Mouse (Mus musculus) heart, embryonic 12.5 days (tissue): ENCODE results near the gene G3bp2. TPM values are rescaled to one million over a fixed set of nuclear protein-coding genes. Genes with fewer than 3 reads are reported as not detected.

Experiments used
- ATAC-seq: fragments of 200-750 bp; cut with Nextera tagmentation; 2 replicates; pipeline ENCODE4 v1.8.0; 2017; ENCODE audit warnings: moderate TSS enrichment, moderate library complexity; ENCODE audit not compliant: insufficient number of reproducible peaks, low FRiP score
- H3K27ac ChIP-seq: fragments of 300-500 bp; sonication (generic); 2 replicates; pipeline ENCODE4 v1.5.1; 2016; ENCODE audit warnings: mild to moderate bottlenecking, moderate library complexity; ENCODE audit not compliant: poor library complexity, severe bottlenecking
- H3K27me3 ChIP-seq: fragments of 300-500 bp; sonication (generic); replicated peaks from 2 replicates; pipeline ENCODE4 v1.6.1; 2016; ENCODE audit warnings: mild to moderate bottlenecking, moderate library complexity
- H3K36me3 ChIP-seq: fragments of 300-500 bp; sonication (generic); 2 replicates; pipeline ENCODE4 v1.6.1; 2016; ENCODE audit warnings: mild to moderate bottlenecking, moderate library complexity
- H3K4me1 ChIP-seq: fragments of 300-500 bp; sonication (generic); replicated peaks from 2 replicates; pipeline ENCODE4 v1.6.1; 2016; ENCODE audit warnings: mild to moderate bottlenecking
- H3K4me2 ChIP-seq: fragments of 300-500 bp; sonication (generic); 2 replicates; pipeline ENCODE4 v1.6.1; 2016; ENCODE audit warnings: mild to moderate bottlenecking, moderate library complexity
- H3K4me3 ChIP-seq: fragments of 300-500 bp; sonication (generic); 2 replicates; pipeline ENCODE4 v1.5.1; 2016; ENCODE audit warnings: mild to moderate bottlenecking
- H3K9ac ChIP-seq: fragments of 300-500 bp; sonication (generic); 2 replicates; pipeline ENCODE4 v1.6.1; 2016; ENCODE audit warnings: mild to moderate bottlenecking, moderate library complexity
- H3K9me3 ChIP-seq: fragments of 300-500 bp; sonication (generic); replicated peaks from 2 replicates; pipeline ENCODE4 v1.6.1; 2016; ENCODE audit warnings: mild to moderate bottlenecking, moderate library complexity
- WGBS: fragments of 180-500 bp; shearing (Covaris S2); methylation state at CpG from one replicate; pipeline ENCODE4 v1.1.7; 2016; 5-methylcytosine and 5-hydroxymethylcytosine counted together
- polyA plus RNA-seq: library from polyadenylated mRNA; unstranded; fragments of >200 nt; fragmentation: Nextera tagmentation; extraction: Ambion mirVana; gene quantifications from 2 replicates; pipeline ENCODE4 v1.2.1, GENCODE M21; 2016

The G3bp2 gene
- polyA plus RNA-seq, 1 experiment from 2014 or later: 193 TPM

DNA sequence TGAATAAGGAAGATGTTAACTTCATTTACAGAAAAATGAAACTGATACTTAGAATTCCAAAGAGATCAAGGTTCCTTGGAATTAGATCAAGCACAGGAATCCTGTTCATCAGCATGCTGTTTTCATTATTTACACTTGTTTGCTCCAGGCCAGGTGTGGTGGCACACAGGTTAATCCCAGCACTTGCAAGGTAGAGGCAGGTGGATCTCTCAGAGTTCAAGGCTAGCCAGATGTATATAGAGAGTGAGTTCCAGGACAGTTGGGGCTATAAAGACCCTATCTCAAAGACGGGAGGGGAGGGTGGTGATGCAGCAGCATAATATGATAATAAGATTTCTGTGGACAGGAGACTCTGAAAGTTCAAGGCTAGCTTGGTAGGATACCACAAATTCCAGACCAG is 3.1 kb downstream of the G3bp2 start:
- WGBS: 39% methylated on average over 1 of the region's 1 CpGs
- no peak for ATAC-seq
- Histone ChIP-seq H3K27me3 (no peaks in the 10 kb centered on the region), H3K4me1 (peaks cover 32% of the 10 kb centered on the region), H3K9ac (no peak overlapping the region), H3K27ac (no peak overlapping the region), H3K4me2 (no peak overlapping the region), H3K4me3 (no peak overlapping the region), H3K36me3 (peaks cover 8% of the 10 kb centered on the region; the same call in 1 of the 2 replicates), H3K9me3 (no peaks in the 10 kb centered on the region)

DNA sequence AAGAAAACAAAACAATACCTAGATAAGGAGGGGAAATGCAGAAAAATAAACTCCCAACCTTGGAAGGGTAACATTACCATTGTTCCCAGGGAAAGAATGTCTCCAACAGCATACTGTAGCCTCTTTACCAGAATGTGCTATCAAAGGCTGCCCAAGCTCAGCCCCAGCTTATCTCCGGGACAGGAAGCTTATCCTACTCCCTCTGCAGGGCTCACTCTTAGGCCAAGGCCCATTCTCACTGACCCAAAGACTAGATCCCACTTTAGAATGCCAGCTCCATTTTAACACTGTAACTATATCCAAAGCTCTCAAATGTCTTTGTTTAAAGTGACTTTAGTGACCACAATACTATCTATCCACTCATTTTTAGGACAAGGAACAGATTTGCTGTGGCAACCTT is 4.2 kb downstream of the G3bp2 start:
- Histone ChIP-seq H3K36me3 (peaks cover 8% of the 10 kb centered on the region; the same call in 1 of the 2 replicates), H3K9ac (no peak overlapping the region), H3K9me3 (no peaks in the 10 kb centered on the region), H3K27me3 (no peaks in the 10 kb centered on the region), H3K4me3 (no peak overlapping the region), H3K4me1 (peaks cover 32% of the 10 kb centered on the region), H3K27ac (peak overlapping the region; percentile 65), H3K4me2 (peak overlapping the region; percentile 13)
- 3% methylated on average over 1 of the region's 1 CpGs for WGBS
- no peak for ATAC-seq

DNA sequence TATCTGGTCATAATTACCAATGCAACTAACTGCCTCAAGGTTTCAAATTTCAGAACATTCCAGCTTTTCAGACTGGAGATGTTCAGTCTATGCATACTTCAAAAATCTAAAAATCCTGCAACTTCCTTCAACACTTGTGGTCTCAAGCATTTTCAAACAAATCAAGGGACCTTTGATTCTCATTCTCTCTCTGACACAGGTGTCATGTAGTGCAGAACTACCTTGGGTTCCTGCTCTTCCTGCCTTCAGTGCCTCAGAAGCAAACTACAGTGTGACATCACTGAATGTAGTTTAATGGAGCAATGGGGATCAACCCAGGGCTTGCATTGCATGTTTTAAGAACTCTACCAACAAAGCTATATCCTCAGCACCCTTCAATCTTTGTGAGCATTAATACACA is 4.8 kb downstream of the G3bp2 start:
- peak overlapping the region; percentile 65; the same call in 1 of the 2 replicates for H3K27ac ChIP-seq
- no peaks in the 10 kb centered on the region for H3K9me3 ChIP-seq
- H3K4me2 ChIP-seq: no peak overlapping the region
- H3K36me3 ChIP-seq: peaks cover 8% of the 10 kb centered on the region; the same call in 1 of the 2 replicates
- ATAC-seq: no peak
- no peak overlapping the region for H3K9ac ChIP-seq
- H3K4me1 ChIP-seq: peaks cover 37% of the 10 kb centered on the region
- no peaks in the 10 kb centered on the region for H3K27me3 ChIP-seq
- no peak overlapping the region for H3K4me3 ChIP-seq

DNA sequence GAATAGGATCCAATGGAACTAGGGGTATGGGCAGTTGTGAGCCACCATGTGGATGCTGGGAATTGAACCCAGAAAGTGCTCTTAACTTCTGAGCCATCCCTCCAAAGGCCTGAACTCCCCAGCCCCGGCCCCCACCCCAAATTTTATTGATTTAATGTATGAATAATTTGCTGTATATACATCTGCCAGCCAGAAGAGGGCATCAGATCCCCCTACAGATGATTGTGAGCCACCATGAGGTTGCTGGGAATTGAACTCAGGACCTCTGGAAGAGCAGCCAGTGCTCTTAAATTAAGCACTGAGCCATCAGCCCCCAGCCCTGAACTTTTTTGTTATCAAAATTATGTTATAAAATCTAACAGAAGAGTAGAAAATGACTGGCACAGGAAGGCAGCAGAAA is 7.2 kb downstream of the G3bp2 start:
- H3K4me1 ChIP-seq: peaks cover 27% of the 10 kb centered on the region
- H3K4me2 ChIP-seq: no peak overlapping the region
- peaks cover 16% of the 10 kb centered on the region for H3K36me3 ChIP-seq
- H3K27me3 ChIP-seq: no peaks in the 10 kb centered on the region
- H3K4me3 ChIP-seq: no peak overlapping the region
- H3K9me3 ChIP-seq: no peaks in the 10 kb centered on the region
- WGBS: 83% methylated on average over 1 of the region's 1 CpGs
- no peak overlapping the region for H3K9ac ChIP-seq
- no peak for ATAC-seq
- H3K27ac ChIP-seq: no peak overlapping the region

DNA sequence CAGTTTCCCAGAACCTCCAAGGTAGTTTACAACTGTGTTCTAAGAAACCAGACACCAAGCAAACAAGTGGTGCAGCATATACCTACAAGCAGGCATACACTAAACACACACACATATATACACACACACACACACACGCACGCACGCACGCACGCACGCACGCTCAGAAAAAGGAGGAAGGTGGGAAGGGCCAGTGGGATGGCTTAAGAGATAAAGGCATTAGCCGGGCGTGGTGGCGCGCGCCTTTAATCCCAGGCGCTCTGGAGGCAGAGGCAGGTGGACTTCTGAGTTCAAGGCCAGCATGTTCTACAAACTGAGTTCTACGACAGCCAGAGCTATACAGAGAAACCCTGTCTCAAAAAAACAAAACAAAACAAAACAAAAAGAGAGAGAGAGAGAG is 9.5 kb downstream of the G3bp2 start:
- Histone ChIP-seq H3K4me2 (no peak overlapping the region), H3K9ac (no peak overlapping the region), H3K27ac (no peak overlapping the region), H3K4me3 (no peak overlapping the region), H3K4me1 (peaks cover 12% of the 10 kb centered on the region), H3K36me3 (peaks cover 24% of the 10 kb centered on the region), H3K9me3 (no peaks in the 10 kb centered on the region), H3K27me3 (no peaks in the 10 kb centered on the region)
- 82% methylated on average over 14 of the region's 14 CpGs for WGBS
- no peak for ATAC-seq

DNA sequence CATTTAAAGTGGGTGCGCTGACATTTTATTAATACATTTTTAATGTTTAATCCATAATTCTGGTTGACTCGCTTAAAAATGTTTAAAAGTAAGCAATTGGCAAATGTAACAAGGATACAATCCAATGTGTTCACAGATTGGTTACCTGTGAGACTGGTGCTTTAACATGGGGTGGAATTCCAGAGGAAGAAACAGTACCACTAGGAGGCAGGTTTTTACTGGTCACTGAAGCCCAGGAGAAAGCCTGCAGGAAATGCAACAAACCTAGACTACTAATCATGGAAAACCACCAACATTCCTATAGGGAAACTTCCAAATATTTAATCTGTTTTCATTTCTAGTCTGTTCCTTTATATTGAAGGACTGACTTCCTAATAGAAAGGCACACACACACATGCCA is 20.3 kb downstream of the G3bp2 start:
- H3K36me3 ChIP-seq: peaks cover 68% of the 10 kb centered on the region

DNA sequence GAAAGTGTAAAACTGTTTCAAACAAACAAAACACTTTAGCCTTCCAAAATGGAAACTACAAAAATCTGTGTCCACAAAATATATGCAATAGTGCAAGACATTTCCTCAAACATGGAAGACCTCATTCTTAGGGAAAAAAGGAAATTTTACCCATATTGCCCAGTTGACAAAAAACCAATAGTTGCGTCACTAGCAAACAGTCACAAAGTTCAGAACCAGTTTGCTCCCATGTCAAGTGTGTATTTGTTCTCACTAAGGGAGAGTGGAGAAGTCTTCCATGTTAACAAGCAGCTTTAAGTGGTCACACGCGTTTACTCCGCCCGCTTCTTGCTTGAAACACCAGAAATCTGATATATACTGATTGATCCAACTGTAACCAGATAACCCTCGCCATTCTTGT is 30.7 kb downstream of the G3bp2 start:
- H3K27me3 ChIP-seq: no peaks in the 10 kb centered on the region
- H3K36me3 ChIP-seq: peaks cover 58% of the 10 kb centered on the region
- H3K4me3 ChIP-seq: no peak overlapping the region
- no peak overlapping the region for H3K4me2 ChIP-seq
- H3K9me3 ChIP-seq: no peaks in the 10 kb centered on the region
- no peak for ATAC-seq
- H3K4me1 ChIP-seq: no peaks in the 10 kb centered on the region
- H3K27ac ChIP-seq: no peak overlapping the region
- WGBS: 93% methylated on average over 6 of the region's 6 CpGs
- H3K9ac ChIP-seq: no peak overlapping the region

More for the DNA sequence above, 20.3 kb downstream of the G3bp2 start:
- 93% methylated on average over 2 of the region's 2 CpGs for WGBS
- Histone ChIP-seq H3K4me3 (no peak overlapping the region), H3K27ac (no peak overlapping the region), H3K4me1 (no peaks in the 10 kb centered on the region), H3K4me2 (no peak overlapping the region), H3K27me3 (no peaks in the 10 kb centered on the region), H3K9ac (no peak overlapping the region), H3K9me3 (no peaks in the 10 kb centered on the region)
- ATAC-seq: no peak

DNA sequence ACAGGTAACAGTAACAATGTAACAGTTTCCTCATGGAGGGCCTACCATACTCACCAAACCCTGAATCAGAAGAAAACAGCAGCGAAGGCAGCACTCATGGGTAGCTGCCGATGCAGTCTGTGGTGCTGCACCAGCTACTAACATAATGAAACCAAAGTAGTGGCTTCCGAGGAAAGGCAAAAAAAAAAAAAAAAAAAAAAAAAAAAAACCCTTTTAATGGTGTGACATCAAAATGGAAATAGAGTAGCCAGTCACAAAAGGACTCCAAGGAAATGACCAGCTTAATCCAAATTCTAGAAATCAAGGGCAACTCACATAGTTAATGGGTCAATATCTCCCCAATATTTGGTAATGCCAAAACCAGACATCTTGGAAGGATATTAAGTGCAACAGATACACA is 33.1 kb downstream of the G3bp2 start:
- H3K4me1 ChIP-seq: no peaks in the 10 kb centered on the region
- H3K4me2 ChIP-seq: no peak overlapping the region
- H3K36me3 ChIP-seq: peaks cover 33% of the 10 kb centered on the region
- no peak overlapping the region for H3K9ac ChIP-seq
- no peaks in the 10 kb centered on the region for H3K27me3 ChIP-seq
- H3K9me3 ChIP-seq: no peaks in the 10 kb centered on the region
- no peak overlapping the region for H3K4me3 ChIP-seq
- 80% methylated on average over 3 of the region's 3 CpGs for WGBS
- no peak for ATAC-seq
- no peak overlapping the region for H3K27ac ChIP-seq

DNA sequence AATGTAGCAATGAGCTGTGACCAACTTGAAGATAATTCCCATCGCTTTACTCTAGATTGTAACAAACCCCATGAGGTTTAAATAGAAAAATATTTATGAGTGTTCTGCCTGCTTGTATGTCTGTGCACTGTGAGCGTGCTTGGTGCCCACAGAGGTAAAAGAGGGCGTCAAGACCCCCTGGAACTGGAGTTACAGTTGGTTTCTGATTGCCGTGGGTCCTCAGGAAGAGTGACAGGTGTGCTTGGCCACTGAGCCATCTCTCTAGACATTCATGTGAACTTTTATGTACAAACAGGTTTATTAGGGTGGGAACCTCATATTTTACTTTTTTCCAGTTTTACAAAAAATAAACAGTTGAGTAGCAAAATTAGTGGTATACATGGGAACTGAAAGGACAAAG is 39.7 kb downstream of the G3bp2 start, which contains the start of gene Cdkl2:
Gene Cdkl2 (minus strand): TSS at position 101 of the 400 bp plus-strand sequence.
- no peak within 1 kb of the TSS for H3K27ac ChIP-seq
- no peaks in the 10 kb centered on the region for H3K9me3 ChIP-seq
- peak within 1 kb of the TSS; percentile 86 for H3K4me3 ChIP-seq
- H3K27me3 ChIP-seq: no peaks in the 10 kb centered on the region; the same call in 1 of the 2 replicates
- H3K9ac ChIP-seq: peak within 1 kb of the TSS; percentile 69
- ATAC-seq: no peak
- no peaks in the 10 kb centered on the region for H3K36me3 ChIP-seq
- 64% methylated on average over 4 of the region's 4 CpGs for WGBS
- no peaks in the 10 kb centered on the region for H3K4me1 ChIP-seq
- peak within 1 kb of the TSS; percentile 81 for H3K4me2 ChIP-seq

DNA sequence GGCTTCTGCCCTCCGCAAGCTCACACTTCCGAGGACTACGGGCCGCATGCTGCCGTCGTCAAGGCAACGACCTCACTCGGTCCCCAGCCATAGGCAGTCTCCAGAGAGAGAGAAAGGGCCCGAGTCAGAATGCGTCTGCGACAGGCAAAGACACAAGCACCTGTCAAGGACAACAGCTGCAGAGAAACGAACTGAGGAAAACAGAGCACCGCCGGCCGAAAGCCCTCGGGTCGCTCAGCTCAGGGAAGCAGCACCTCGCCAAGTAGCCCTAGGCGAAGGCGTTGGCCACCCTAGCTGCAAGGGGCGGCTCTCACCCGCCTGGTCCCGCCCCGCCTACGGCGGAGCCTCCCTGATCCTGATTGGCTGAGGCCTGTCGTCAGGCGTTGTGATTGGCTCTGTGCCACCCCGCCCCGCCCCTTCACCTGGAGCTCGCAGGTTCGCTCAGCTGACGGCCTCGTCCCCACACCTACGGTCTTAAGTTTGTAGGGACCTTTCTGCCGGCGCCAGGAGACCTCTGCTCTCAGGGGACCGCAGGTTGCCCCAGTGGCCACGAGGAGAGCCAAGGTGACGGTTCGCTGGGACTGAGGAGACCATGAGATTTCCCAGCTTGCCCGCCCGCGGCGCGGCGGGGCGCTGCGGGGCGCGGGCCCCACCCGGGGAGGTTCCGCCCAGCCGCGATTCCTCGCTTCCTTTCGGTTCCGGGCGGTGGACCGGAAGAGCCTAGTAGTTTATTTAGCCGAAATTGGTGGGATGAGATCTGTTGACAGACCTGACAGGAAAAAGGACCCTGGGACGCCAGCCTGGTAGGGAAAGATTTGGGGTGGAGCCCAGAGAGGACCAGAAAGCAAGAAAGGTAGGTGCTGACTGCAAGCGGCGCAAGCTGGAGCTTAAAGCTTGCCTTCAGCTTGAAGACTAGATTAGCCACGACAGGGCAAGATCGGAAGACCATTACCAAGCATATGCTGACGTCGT is 40.9 kb downstream of the G3bp2 start:
- no peaks in the 10 kb centered on the region for H3K4me1 ChIP-seq
- under 1% methylated on average over 66 of the region's 68 CpGs for WGBS
- peak overlapping the region; percentile 81 for H3K4me2 ChIP-seq
- no peaks in the 10 kb centered on the region for H3K36me3 ChIP-seq
- H3K9ac ChIP-seq: peak overlapping the region; percentile 69
- no peak overlapping the region for H3K27ac ChIP-seq
- no peaks in the 10 kb centered on the region; the same call in 1 of the 2 replicates for H3K27me3 ChIP-seq
- peak overlapping the region; percentile 86 for H3K4me3 ChIP-seq
- no peaks in the 10 kb centered on the region for H3K9me3 ChIP-seq
- ATAC-seq: peak; percentile 100

DNA sequence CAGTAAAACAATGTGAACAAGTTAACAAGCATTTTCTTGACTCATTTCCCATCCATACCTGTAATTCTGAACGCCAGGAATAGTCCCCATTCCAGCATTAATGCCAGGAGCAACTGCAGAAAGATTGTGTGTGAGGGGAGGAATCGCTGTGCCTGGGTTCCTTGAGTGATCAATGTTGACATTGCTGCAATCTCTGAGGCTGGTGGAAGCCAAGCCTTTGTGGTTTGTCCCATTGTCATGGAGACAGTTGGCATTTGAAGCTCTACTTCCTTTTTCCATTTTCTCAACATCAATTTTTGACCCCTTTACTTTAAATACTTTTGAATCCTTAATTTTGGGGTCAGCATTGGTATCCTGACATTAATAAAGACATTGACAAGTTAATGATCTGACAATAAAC is 63.6 kb downstream of the G3bp2 start:
- Histone ChIP-seq H3K36me3 (no peaks in the 10 kb centered on the region), H3K27ac (no peak overlapping the region), H3K9me3 (no peaks in the 10 kb centered on the region), H3K4me3 (no peak overlapping the region), H3K4me1 (no peaks in the 10 kb centered on the region), H3K27me3 (no peaks in the 10 kb centered on the region), H3K9ac (no peak overlapping the region), H3K4me2 (no peak overlapping the region)
- whole genome bisulfite sequencing: 45% methylated on average over 2 of the region's 2 CpGs
- no peak for ATAC-seq
